Mouse (Mus musculus) hindbrain, embryonic 12.5 days (tissue): Measurements from ENCODE around the gene Exoc4. TPM values are rescaled to one million over a fixed set of nuclear protein-coding genes. Genes with fewer than 3 reads are reported as not detected.

Experiments
- ATAC-seq: fragments of 200-750 bp; cut with Nextera tagmentation; 2 replicates; pipeline ENCODE4 v1.8.0; 2017; ENCODE audit warnings: moderate TSS enrichment; ENCODE audit not compliant: low FRiP score
- H3K27ac ChIP-seq: fragments of 300-500 bp; sonication (generic); 2 replicates; pipeline ENCODE4 v1.5.1; 2016; ENCODE audit warnings: mild to moderate bottlenecking
- H3K27me3 ChIP-seq: fragments of 300-500 bp; sonication (generic); 2 replicates; pipeline ENCODE4 v1.6.1; 2016; ENCODE audit warnings: mild to moderate bottlenecking
- H3K36me3 ChIP-seq: fragments of 300-500 bp; sonication (generic); 2 replicates; pipeline ENCODE4 v1.6.1; 2016; ENCODE audit warnings: mild to moderate bottlenecking
- H3K4me1 ChIP-seq: fragments of 300-500 bp; sonication (generic); 2 replicates; pipeline ENCODE4 v1.6.1; 2016
- H3K4me2 ChIP-seq: fragments of 300-500 bp; sonication (generic); replicated peaks from 2 replicates; pipeline ENCODE4 v1.6.1; 2016; ENCODE audit warnings: mild to moderate bottlenecking
- H3K4me3 ChIP-seq: fragments of 300-500 bp; sonication (generic); 2 replicates; pipeline ENCODE4 v1.5.1; 2016; ENCODE audit warnings: mild to moderate bottlenecking
- H3K9ac ChIP-seq: fragments of 300-500 bp; sonication (generic); 2 replicates; pipeline ENCODE4 v1.6.1; 2016; ENCODE audit warnings: mild to moderate bottlenecking, moderate library complexity
- H3K9me3 ChIP-seq: fragments of 300-500 bp; sonication (generic); replicated peaks from 2 replicates; pipeline ENCODE4 v1.6.1; 2016; ENCODE audit warnings: mild to moderate bottlenecking
- WGBS: fragments of 180-500 bp; shearing (Covaris S2); methylation state at CpG from one replicate; pipeline ENCODE4 v1.1.7; 2016; 5-methylcytosine and 5-hydroxymethylcytosine counted together
- polyA plus RNA-seq: library from polyadenylated mRNA; unstranded; fragments of >200 nt; fragmentation: Nextera tagmentation; extraction: Ambion mirVana; gene quantifications from 2 replicates; pipeline ENCODE4 v1.2.1, GENCODE M21; 2016

The Exoc4 gene
- polyA plus RNA-seq, 1 experiment from 2014 or later: 47.7 TPM

GRCm38 (mm10) chr6:33900615-33901014 is 651.7 kb downstream of the Exoc4 start:
- H3K4me1 ChIP-seq: no peaks in the 10 kb centered on the region
- H3K27me3 ChIP-seq: no peaks in the 10 kb centered on the region
- 80% methylated on average over 4 of the region's 4 CpGs for WGBS
- H3K9ac ChIP-seq: no peak overlapping the region
- H3K36me3 ChIP-seq: no peaks in the 10 kb centered on the region
- H3K4me3 ChIP-seq: no peak overlapping the region
- no peak overlapping the region for H3K27ac ChIP-seq
- H3K4me2 ChIP-seq: no peak overlapping the region
- no peak for ATAC-seq
- H3K9me3 ChIP-seq: no peaks in the 10 kb centered on the region

GRCm38 (mm10) chr6:33905099-33905498 is 656.2 kb downstream of the Exoc4 start:
- H3K27me3 ChIP-seq: no peaks in the 10 kb centered on the region
- 68% methylated on average over 1 of the region's 1 CpGs for WGBS
- H3K4me1 ChIP-seq: no peaks in the 10 kb centered on the region
- no peak for ATAC-seq
- H3K9ac ChIP-seq: no peak overlapping the region
- no peak overlapping the region for H3K4me3 ChIP-seq
- H3K36me3 ChIP-seq: no peaks in the 10 kb centered on the region
- no peak overlapping the region for H3K4me2 ChIP-seq
- no peaks in the 10 kb centered on the region for H3K9me3 ChIP-seq
- H3K27ac ChIP-seq: no peak overlapping the region

GRCm38 (mm10) chr6:33910671-33911070 is 661.8 kb downstream of the Exoc4 start:
- H3K9me3 ChIP-seq: no peaks in the 10 kb centered on the region
- WGBS: 92% methylated on average over 3 of the region's 3 CpGs
- peaks cover 8% of the 10 kb centered on the region for H3K4me1 ChIP-seq
- H3K27ac ChIP-seq: no peak overlapping the region
- no peak for ATAC-seq
- no peak overlapping the region for H3K9ac ChIP-seq
- H3K27me3 ChIP-seq: no peaks in the 10 kb centered on the region
- no peak overlapping the region for H3K4me3 ChIP-seq
- no peak overlapping the region for H3K4me2 ChIP-seq
- H3K36me3 ChIP-seq: no peaks in the 10 kb centered on the region

GRCm38 (mm10) chr6:33913072-33913471 is 664.2 kb downstream of the Exoc4 start:
- Histone ChIP-seq H3K4me1 (peaks cover 8% of the 10 kb centered on the region), H3K9ac (no peak overlapping the region), H3K9me3 (no peaks in the 10 kb centered on the region), H3K27me3 (no peaks in the 10 kb centered on the region), H3K4me2 (no peak overlapping the region), H3K36me3 (no peaks in the 10 kb centered on the region), H3K4me3 (no peak overlapping the region), H3K27ac (no peak overlapping the region)
- ATAC-seq: no peak
- WGBS: 78% methylated on average over 5 of the region's 5 CpGs

GRCm38 (mm10) chr6:33913486-33913885 is 664.6 kb downstream of the Exoc4 start:
- no peak overlapping the region for H3K4me2 ChIP-seq
- no peaks in the 10 kb centered on the region for H3K36me3 ChIP-seq
- no peaks in the 10 kb centered on the region for H3K27me3 ChIP-seq
- no peak for ATAC-seq
- 61% methylated on average over 8 of the region's 8 CpGs for WGBS
- H3K4me1 ChIP-seq: peaks cover 8% of the 10 kb centered on the region
- H3K27ac ChIP-seq: peak overlapping the region; percentile 30; the same call in 1 of the 2 replicates
- no peak overlapping the region for H3K9ac ChIP-seq
- H3K4me3 ChIP-seq: no peak overlapping the region
- no peaks in the 10 kb centered on the region for H3K9me3 ChIP-seq

- 89% methylated on average over 4 of the region's 4 CpGs for WGBS
- no peak overlapping the region for H3K9ac ChIP-seq
- peaks cover 8% of the 10 kb centered on the region for H3K4me1 ChIP-seq
- 0 out of 2 replicates have a peak overlapping the region, but pooled peaks have one; percentile 23 for H3K27ac ChIP-seq
- ATAC-seq: no peak
- H3K27me3 ChIP-seq: no peaks in the 10 kb centered on the region
- no peak overlapping the region for H3K4me3 ChIP-seq
- H3K36me3 ChIP-seq: no peaks in the 10 kb centered on the region
- no peak overlapping the region for H3K4me2 ChIP-seq
- no peaks in the 10 kb centered on the region for H3K9me3 ChIP-seq
Measured at GRCm38 (mm10) chr6:33913964-33914363, 665.1 kb downstream of the Exoc4 start.

GRCm38 (mm10) chr6:33923571-33923970 is 674.7 kb downstream of the Exoc4 start:
- Histone ChIP-seq H3K27ac (no peak overlapping the region), H3K36me3 (no peaks in the 10 kb centered on the region), H3K4me1 (no peaks in the 10 kb centered on the region), H3K27me3 (no peaks in the 10 kb centered on the region), H3K4me3 (no peak overlapping the region), H3K9me3 (no peaks in the 10 kb centered on the region), H3K9ac (no peak overlapping the region), H3K4me2 (no peak overlapping the region)
- no peak for ATAC-seq
- WGBS: 59% methylated on average over 2 of the region's 2 CpGs

GRCm38 (mm10) chr6:33924888-33925287 is 676.0 kb downstream of the Exoc4 start:
- no peak overlapping the region for H3K27ac ChIP-seq
- H3K4me2 ChIP-seq: no peak overlapping the region
- WGBS: 88% methylated on average over 4 of the region's 4 CpGs
- H3K27me3 ChIP-seq: no peaks in the 10 kb centered on the region
- H3K4me3 ChIP-seq: no peak overlapping the region
- H3K9ac ChIP-seq: no peak overlapping the region
- no peak for ATAC-seq
- H3K9me3 ChIP-seq: no peaks in the 10 kb centered on the region
- H3K4me1 ChIP-seq: peaks cover 7% of the 10 kb centered on the region; the same call in 1 of the 2 replicates
- H3K36me3 ChIP-seq: no peaks in the 10 kb centered on the region

GRCm38 (mm10) chr6:33929342-33930086 is 680.6 kb downstream of the Exoc4 start:
- Histone ChIP-seq H3K4me3 (no peak overlapping the region), H3K36me3 (no peaks in the 10 kb centered on the region), H3K4me2 (no peak overlapping the region), H3K9me3 (no peaks in the 10 kb centered on the region), H3K27me3 (no peaks in the 10 kb centered on the region), H3K27ac (0 out of 2 replicates have a peak overlapping the region, but pooled peaks have one; percentile 23), H3K4me1 (peaks cover 7% of the 10 kb centered on the region; the same call in 1 of the 2 replicates), H3K9ac (no peak overlapping the region)
- WGBS: 31% methylated on average over 13 of the region's 13 CpGs
- peak; percentile 84 for ATAC-seq

GRCm38 (mm10) chr6:33930087-33930945 is 681.4 kb downstream of the Exoc4 start:
- Histone ChIP-seq H3K27me3 (no peaks in the 10 kb centered on the region), H3K9ac (no peak overlapping the region), H3K4me1 (peaks cover 7% of the 10 kb centered on the region; the same call in 1 of the 2 replicates), H3K4me2 (no peak overlapping the region), H3K27ac (no peak overlapping the region), H3K36me3 (no peaks in the 10 kb centered on the region), H3K9me3 (no peaks in the 10 kb centered on the region), H3K4me3 (no peak overlapping the region)
- no peak for ATAC-seq
- WGBS: 76% methylated on average over 8 of the region's 8 CpGs

GRCm38 (mm10) chr6:33937906-33938305 is 689.0 kb downstream of the Exoc4 start:
- 94% methylated on average over 4 of the region's 4 CpGs for WGBS
- H3K9ac ChIP-seq: no peak overlapping the region
- H3K36me3 ChIP-seq: no peaks in the 10 kb centered on the region
- ATAC-seq: no peak
- H3K27ac ChIP-seq: no peak overlapping the region
- no peak overlapping the region for H3K4me2 ChIP-seq
- no peaks in the 10 kb centered on the region for H3K27me3 ChIP-seq
- no peaks in the 10 kb centered on the region for H3K9me3 ChIP-seq
- H3K4me3 ChIP-seq: no peak overlapping the region
- H3K4me1 ChIP-seq: no peaks in the 10 kb centered on the region

- Histone ChIP-seq H3K27ac (no peak overlapping the region), H3K36me3 (no peaks in the 10 kb centered on the region)
- 89% methylated on average over 5 of the region's 5 CpGs for WGBS
Measured at GRCm38 (mm10) chr6:33939169-33939568, 690.3 kb downstream of the Exoc4 start.

More at GRCm38 (mm10) chr6:33939169-33939568, 690.3 kb downstream of the Exoc4 start:
- Histone ChIP-seq H3K27me3 (no peaks in the 10 kb centered on the region), H3K4me1 (no peaks in the 10 kb centered on the region), H3K4me2 (no peak overlapping the region), H3K9me3 (no peaks in the 10 kb centered on the region), H3K9ac (no peak overlapping the region), H3K4me3 (no peak overlapping the region)
- no peak for ATAC-seq
